Mouse (Mus musculus) forebrain, embryonic 13.5 days (tissue): ENCODE measurements around the gene Tpgs1. TPM values are rescaled to one million over a fixed set of nuclear protein-coding genes. Genes with fewer than 3 reads are reported as not detected.

Source experiments
- ATAC-seq: fragments of 200-750 bp; cut with Nextera tagmentation; 2 replicates; pipeline ENCODE4 v1.8.0; 2017
- H3K27ac ChIP-seq: fragments of 300-500 bp; sonication (generic); 2 replicates; pipeline ENCODE4 v1.5.1; 2015; ENCODE audit warnings: inconsistent platforms, mild to moderate bottlenecking, moderate library complexity
- H3K27me3 ChIP-seq: fragments of 300-500 bp; sonication (generic); 2 replicates; pipeline ENCODE4 v1.6.1; 2015; ENCODE audit warnings: mild to moderate bottlenecking, inconsistent platforms
- H3K36me3 ChIP-seq: fragments of 300-500 bp; sonication (generic); 2 replicates; pipeline ENCODE4 v1.6.1; 2015; ENCODE audit warnings: mild to moderate bottlenecking, inconsistent platforms; ENCODE audit not compliant: poor library complexity, severe bottlenecking
- H3K4me1 ChIP-seq: fragments of 300-500 bp; sonication (generic); 2 replicates; pipeline ENCODE4 v1.6.1; 2015; ENCODE audit warnings: inconsistent platforms
- H3K4me2 ChIP-seq: fragments of 300-500 bp; sonication (generic); 2 replicates; pipeline ENCODE4 v1.6.1; 2015; ENCODE audit warnings: inconsistent platforms, mild to moderate bottlenecking, moderate library complexity
- H3K4me3 ChIP-seq: fragments of 300-500 bp; sonication (generic); 2 replicates; pipeline ENCODE4 v1.5.1; 2015; ENCODE audit warnings: mild to moderate bottlenecking, inconsistent platforms
- H3K9ac ChIP-seq: fragments of 300-500 bp; sonication (generic); 2 replicates; pipeline ENCODE4 v1.6.1; 2015; ENCODE audit warnings: mild to moderate bottlenecking, inconsistent platforms
- H3K9me3 ChIP-seq: fragments of 300-500 bp; sonication (generic); replicated peaks from 2 replicates; pipeline ENCODE4 v1.6.1; 2016; ENCODE audit warnings: inconsistent platforms
- WGBS: fragments of 180-500 bp; shearing (Covaris S2); methylation state at CpG from one replicate; pipeline ENCODE4 v1.1.7; 2015; 5-methylcytosine and 5-hydroxymethylcytosine counted together
- polyA plus RNA-seq: library from polyadenylated mRNA; unstranded; fragments of >200 nt; fragmentation: Nextera tagmentation; extraction: Ambion mirVana; gene quantifications from 2 replicates; pipeline ENCODE4 v1.2.1, GENCODE M21; 2015

Tpgs1 gene
- polyA plus RNA-seq, 1 experiment from 2014 or later = 67.8 TPM

GRCm38 (mm10) chr10:79684770-79685600 is 15.8 kb downstream of the Tpgs1 start:
- Histone ChIP-seq H3K9me3 (no peaks in the 10 kb centered on the region), H3K27ac (no peak overlapping the region), H3K9ac (no peak overlapping the region), H3K4me2 (no peak overlapping the region), H3K4me1 (peaks cover 26% of the 10 kb centered on the region), H3K36me3 (peaks cover 58% of the 10 kb centered on the region), H3K27me3 (no peaks in the 10 kb centered on the region), H3K4me3 (no peak overlapping the region)
- no peak for ATAC-seq
- WGBS = 96% methylated on average over 25 of the region's 25 CpGs

GRCm38 (mm10) chr10:79686219-79686618 is 17.1 kb downstream of the Tpgs1 start:
- H3K4me1 ChIP-seq = peaks cover 20% of the 10 kb centered on the region
- no peak overlapping the region for H3K4me3 ChIP-seq
- no peaks in the 10 kb centered on the region for H3K27me3 ChIP-seq
- H3K36me3 ChIP-seq = peaks cover 58% of the 10 kb centered on the region
- H3K9me3 ChIP-seq = no peaks in the 10 kb centered on the region
- 91% methylated on average over 2 of the region's 2 CpGs for WGBS
- H3K4me2 ChIP-seq = no peak overlapping the region
- no peak overlapping the region for H3K9ac ChIP-seq
- no peak for ATAC-seq
- H3K27ac ChIP-seq = no peak overlapping the region

DNA sequence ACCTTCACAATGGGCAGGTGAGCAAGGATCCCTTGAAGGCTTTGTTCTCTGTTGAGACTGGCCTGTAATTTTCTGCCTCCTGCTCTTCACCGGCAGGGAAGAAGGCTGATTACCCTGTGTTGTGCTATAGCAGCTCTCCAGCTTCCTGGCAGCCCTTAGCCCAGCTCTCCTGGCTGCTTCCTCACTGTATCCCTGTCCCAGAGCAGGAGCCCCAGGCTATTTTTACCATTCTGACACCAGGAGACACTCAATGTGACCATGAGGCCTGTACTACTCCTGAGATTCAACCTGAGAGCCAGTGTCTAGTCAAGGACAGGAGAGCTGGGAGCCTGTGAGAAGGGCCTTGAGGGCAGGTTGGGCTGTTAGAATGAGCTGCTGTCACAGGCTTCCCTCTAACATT is 17.5 kb downstream of the Tpgs1 start:
- no peak for ATAC-seq
- Histone ChIP-seq H3K36me3 (peaks cover 58% of the 10 kb centered on the region), H3K27me3 (no peaks in the 10 kb centered on the region), H3K4me1 (peaks cover 19% of the 10 kb centered on the region), H3K9ac (no peak overlapping the region), H3K9me3 (no peaks in the 10 kb centered on the region), H3K4me2 (no peak overlapping the region), H3K27ac (no peak overlapping the region), H3K4me3 (no peak overlapping the region)
- WGBS = 100% methylated on average over 1 of the region's 1 CpGs

- Histone ChIP-seq H3K4me2 (no peak overlapping the region), H3K27me3 (no peaks in the 10 kb centered on the region), H3K4me3 (no peak overlapping the region), H3K36me3 (peaks cover 58% of the 10 kb centered on the region), H3K4me1 (peaks cover 19% of the 10 kb centered on the region), H3K9ac (no peak overlapping the region), H3K27ac (no peak overlapping the region), H3K9me3 (peaks cover 5% of the 10 kb centered on the region; the same call in 1 of the 2 replicates)
- ATAC-seq = no peak
- 97% methylated on average over 6 of the region's 6 CpGs for WGBS
Measured at GRCm38 (mm10) chr10:79687513-79687912, 18.3 kb downstream of the Tpgs1 start.

DNA sequence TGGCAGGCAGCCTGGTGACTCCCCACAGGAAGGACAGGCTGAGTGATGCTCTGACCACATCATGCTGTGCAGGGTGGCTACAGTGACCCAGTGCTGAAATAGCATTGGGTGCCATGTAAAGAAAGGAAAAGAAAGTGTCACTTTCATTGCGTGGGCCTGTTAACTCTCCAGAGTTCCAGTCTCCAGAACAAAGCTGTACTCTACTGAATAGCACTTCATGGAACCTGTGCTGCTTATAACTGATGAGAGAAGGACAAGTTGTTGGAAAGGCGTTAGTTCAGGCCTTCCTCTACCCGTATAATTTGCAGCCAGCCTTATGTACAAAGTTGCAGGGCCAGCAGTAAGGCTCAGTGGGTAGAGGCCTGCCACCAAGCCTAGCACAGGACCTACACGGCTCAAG is 19.6 kb downstream of the Tpgs1 start, which contains the start of gene Gzmm:
Gene Gzmm, plus strand, starts transcription at position 301 of the 400 bp plus-strand sequence.
- 85% methylated on average over 4 of the region's 4 CpGs for WGBS
- ATAC-seq = no peak
- Histone ChIP-seq H3K4me2 (no peak within 1 kb of the TSS), H3K4me1 (peaks cover 7% of the 10 kb centered on the region), H3K36me3 (peaks cover 58% of the 10 kb centered on the region), H3K9me3 (peaks cover 6% of the 10 kb centered on the region; the same call in 1 of the 2 replicates), H3K27me3 (no peaks in the 10 kb centered on the region), H3K27ac (no peak within 1 kb of the TSS; the same call in 1 of the 2 replicates), H3K9ac (no peak within 1 kb of the TSS), H3K4me3 (no peak within 1 kb of the TSS)

GRCm38 (mm10) chr10:79689178-79689577 is 20.0 kb downstream of the Tpgs1 start:
- peaks cover 56% of the 10 kb centered on the region for H3K36me3 ChIP-seq
- H3K9ac ChIP-seq = no peak overlapping the region
- H3K4me3 ChIP-seq = no peak overlapping the region
- peaks cover 2% of the 10 kb centered on the region for H3K4me1 ChIP-seq
- no peaks in the 10 kb centered on the region for H3K27me3 ChIP-seq
- H3K27ac ChIP-seq = no peak overlapping the region
- ATAC-seq = no peak
- H3K4me2 ChIP-seq = no peak overlapping the region
- WGBS = 97% methylated on average over 3 of the region's 3 CpGs
- peaks cover 6% of the 10 kb centered on the region; the same call in 1 of the 2 replicates for H3K9me3 ChIP-seq

DNA sequence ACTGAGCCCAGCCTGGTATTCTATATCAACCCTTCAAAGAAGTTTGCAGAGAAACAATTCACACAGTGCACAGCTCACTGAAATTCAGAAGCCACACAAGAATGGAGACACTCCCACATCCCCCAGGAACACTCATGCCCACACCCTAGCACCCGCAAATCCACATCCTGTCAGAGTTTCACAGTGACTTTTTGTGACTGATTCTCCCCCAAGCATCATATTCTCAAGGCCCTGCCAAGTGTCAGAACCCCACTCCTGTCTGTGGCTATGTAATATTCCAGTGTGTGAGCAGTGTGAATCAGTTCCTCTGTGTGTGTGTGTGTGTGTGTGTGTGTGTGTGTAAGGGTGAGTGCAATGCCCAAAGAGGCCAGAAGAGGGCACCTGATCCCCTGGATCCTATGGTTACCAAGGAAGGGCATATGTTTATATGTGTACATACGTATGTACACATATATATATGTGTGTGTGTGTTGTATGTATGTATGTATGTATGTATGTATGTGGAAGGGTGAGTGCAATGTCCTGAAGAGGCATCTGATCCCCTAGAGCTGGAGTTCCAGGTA is 22.9 kb downstream of the Tpgs1 start:
- Histone ChIP-seq H3K9ac (no peak overlapping the region), H3K4me2 (no peak overlapping the region), H3K9me3 (peaks cover 6% of the 10 kb centered on the region; the same call in 1 of the 2 replicates), H3K4me3 (no peak overlapping the region), H3K27me3 (no peaks in the 10 kb centered on the region), H3K4me1 (peaks cover 8% of the 10 kb centered on the region; the same call in 1 of the 2 replicates), H3K27ac (no peak overlapping the region), H3K36me3 (peaks cover 27% of the 10 kb centered on the region)
- WGBS = 94% methylated on average over 2 of the region's 2 CpGs
- ATAC-seq = no peak

DNA sequence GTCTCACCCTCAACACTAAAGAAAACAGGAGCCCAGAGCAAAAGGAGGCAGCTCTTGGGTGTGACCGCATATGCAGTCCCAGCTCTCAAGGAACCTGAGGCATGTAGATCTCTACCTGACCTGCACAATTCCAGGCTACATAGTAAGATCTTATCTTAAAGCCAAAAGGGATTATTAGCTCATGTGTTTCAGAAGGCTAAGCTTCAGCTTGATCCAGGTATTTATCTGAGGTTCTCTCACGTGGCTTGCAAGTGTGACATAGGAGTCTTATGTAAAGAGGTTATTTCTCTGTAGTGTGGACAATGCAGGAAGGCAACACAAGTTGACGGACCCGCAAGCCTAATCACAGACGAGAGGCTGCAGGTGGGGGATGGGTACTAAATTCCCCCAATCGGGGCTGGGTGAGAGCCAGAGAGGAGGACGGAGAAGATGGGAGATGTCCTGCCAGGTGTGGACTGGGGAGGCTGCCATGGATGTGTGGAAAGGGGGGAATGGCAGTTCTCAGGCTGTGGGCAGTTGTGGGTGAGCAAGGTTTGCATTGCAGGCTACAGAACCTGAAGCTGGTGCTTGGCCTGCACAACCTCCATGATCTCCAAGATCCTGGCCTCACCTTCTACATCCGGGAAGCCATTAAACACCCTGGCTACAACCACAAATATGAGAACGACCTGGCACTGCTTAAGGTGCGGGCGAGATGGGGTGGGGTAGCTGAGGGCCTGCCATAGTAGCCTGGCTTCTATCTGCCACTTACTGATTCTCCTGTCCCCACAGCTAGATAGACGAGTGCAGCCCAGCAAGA is 24.6 kb downstream of the Tpgs1 start:
- peaks cover 8% of the 10 kb centered on the region; the same call in 1 of the 2 replicates for H3K4me1 ChIP-seq
- no peaks in the 10 kb centered on the region for H3K27me3 ChIP-seq
- H3K27ac ChIP-seq = no peak overlapping the region
- H3K4me3 ChIP-seq = no peak overlapping the region
- no peak overlapping the region for H3K4me2 ChIP-seq
- peaks cover 10% of the 10 kb centered on the region for H3K36me3 ChIP-seq
- WGBS = 75% methylated on average over 12 of the region's 12 CpGs
- no peak overlapping the region for H3K9ac ChIP-seq
- peaks cover 6% of the 10 kb centered on the region; the same call in 1 of the 2 replicates for H3K9me3 ChIP-seq
- no peak for ATAC-seq

DNA sequence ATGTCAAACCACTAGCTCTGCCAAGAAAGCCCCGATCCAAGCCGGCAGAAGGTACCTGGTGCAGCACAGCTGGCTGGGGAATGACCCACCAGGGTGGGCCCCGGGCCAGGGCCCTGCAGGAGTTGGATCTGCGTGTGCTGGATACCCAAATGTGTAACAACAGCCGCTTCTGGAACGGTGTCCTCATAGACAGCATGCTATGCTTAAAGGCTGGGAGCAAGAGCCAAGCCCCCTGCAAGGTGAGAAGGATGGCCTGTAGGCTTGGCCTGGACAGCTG is 25.1 kb downstream of the Tpgs1 start:
- peaks cover 8% of the 10 kb centered on the region; the same call in 1 of the 2 replicates for H3K4me1 ChIP-seq
- no peak overlapping the region for H3K4me2 ChIP-seq
- no peak for ATAC-seq
- peaks cover 5% of the 10 kb centered on the region for H3K36me3 ChIP-seq
- no peaks in the 10 kb centered on the region for H3K27me3 ChIP-seq
- no peak overlapping the region for H3K27ac ChIP-seq
- WGBS = 89% methylated on average over 6 of the region's 6 CpGs
- no peak overlapping the region for H3K4me3 ChIP-seq
- H3K9ac ChIP-seq = no peak overlapping the region
- peaks cover 6% of the 10 kb centered on the region; the same call in 1 of the 2 replicates for H3K9me3 ChIP-seq

- no peaks in the 10 kb centered on the region for H3K27me3 ChIP-seq
- no peaks in the 10 kb centered on the region for H3K36me3 ChIP-seq
- H3K4me1 ChIP-seq = peaks cover 8% of the 10 kb centered on the region; the same call in 1 of the 2 replicates
- H3K4me3 ChIP-seq = no peak overlapping the region
- no peak overlapping the region; the same call in 1 of the 2 replicates for H3K9ac ChIP-seq
- H3K4me2 ChIP-seq = no peak overlapping the region; the same call in 1 of the 2 replicates
- peak; percentile 59; the same call in 1 of the 2 replicates for ATAC-seq
- H3K27ac ChIP-seq = no peak overlapping the region
- 69% methylated on average over 13 of the region's 13 CpGs for WGBS
- peaks cover 6% of the 10 kb centered on the region; the same call in 1 of the 2 replicates for H3K9me3 ChIP-seq
Measured at GRCm38 (mm10) chr10:79695231-79696128, 26.3 kb downstream of the Tpgs1 start.

- Histone ChIP-seq H3K4me3 (no peak overlapping the region), H3K9ac (no peak overlapping the region; the same call in 1 of the 2 replicates), H3K27ac (no peak overlapping the region), H3K4me2 (no peak overlapping the region), H3K36me3 (no peaks in the 10 kb centered on the region), H3K4me1 (peaks cover 8% of the 10 kb centered on the region; the same call in 1 of the 2 replicates), H3K27me3 (no peaks in the 10 kb centered on the region), H3K9me3 (peaks cover 6% of the 10 kb centered on the region; the same call in 1 of the 2 replicates)
- ATAC-seq = no peak
- 68% methylated on average over 9 of the region's 9 CpGs for WGBS
Measured at GRCm38 (mm10) chr10:79696129-79696651, 27.0 kb downstream of the Tpgs1 start.
